Mouse (Mus musculus) forebrain, embryonic 12.5 days (tissue): ENCODE data around the gene Fam151a. TPM values are rescaled to one million over a fixed set of nuclear protein-coding genes. Genes with fewer than 3 reads are reported as not detected.

Experiments
- ATAC-seq: fragments of 200-750 bp; cut with Nextera tagmentation; 2 replicates; pipeline ENCODE4 v1.8.0; 2017; ENCODE audit warnings: moderate TSS enrichment; ENCODE audit not compliant: low FRiP score
- H3K27ac ChIP-seq: fragments of 300-500 bp; sonication (generic); 2 replicates; pipeline ENCODE4 v1.5.1; 2016; ENCODE audit warnings: mild to moderate bottlenecking
- H3K27me3 ChIP-seq: fragments of 300-500 bp; sonication (generic); 2 replicates; pipeline ENCODE4 v1.6.1; 2016; ENCODE audit warnings: mild to moderate bottlenecking
- H3K36me3 ChIP-seq: fragments of 300-500 bp; sonication (generic); replicated peaks from 2 replicates; pipeline ENCODE4 v1.6.1; 2016; ENCODE audit warnings: mild to moderate bottlenecking
- H3K4me1 ChIP-seq: fragments of 300-500 bp; sonication (generic); 2 replicates; pipeline ENCODE4 v1.6.1; 2016
- H3K4me2 ChIP-seq: fragments of 300-500 bp; sonication (generic); 2 replicates; pipeline ENCODE4 v1.6.1; 2016; ENCODE audit warnings: mild to moderate bottlenecking, moderate library complexity
- H3K4me3 ChIP-seq: fragments of 300-500 bp; sonication (generic); replicated peaks from 2 replicates; pipeline ENCODE4 v1.5.1; 2016; ENCODE audit warnings: mild to moderate bottlenecking
- H3K9ac ChIP-seq: fragments of 300-500 bp; sonication (generic); 2 replicates; pipeline ENCODE4 v1.6.1; 2016; ENCODE audit warnings: mild to moderate bottlenecking
- H3K9me3 ChIP-seq: fragments of 300-500 bp; sonication (generic); 2 replicates; pipeline ENCODE4 v1.6.1; 2016
- WGBS: fragments of 180-500 bp; shearing (Covaris S2); methylation state at CpG from one replicate; pipeline ENCODE4 v1.1.7; 2016; 5-methylcytosine and 5-hydroxymethylcytosine counted together
- polyA plus RNA-seq: library from polyadenylated mRNA; unstranded; fragments of >200 nt; fragmentation: Nextera tagmentation; extraction: Ambion mirVana; gene quantifications from 2 replicates; pipeline ENCODE4 v1.2.1, GENCODE M21; 2016

Fam151a gene
- polyA plus RNA-seq, 1 experiment from 2014 or later: not detected

DNA sequence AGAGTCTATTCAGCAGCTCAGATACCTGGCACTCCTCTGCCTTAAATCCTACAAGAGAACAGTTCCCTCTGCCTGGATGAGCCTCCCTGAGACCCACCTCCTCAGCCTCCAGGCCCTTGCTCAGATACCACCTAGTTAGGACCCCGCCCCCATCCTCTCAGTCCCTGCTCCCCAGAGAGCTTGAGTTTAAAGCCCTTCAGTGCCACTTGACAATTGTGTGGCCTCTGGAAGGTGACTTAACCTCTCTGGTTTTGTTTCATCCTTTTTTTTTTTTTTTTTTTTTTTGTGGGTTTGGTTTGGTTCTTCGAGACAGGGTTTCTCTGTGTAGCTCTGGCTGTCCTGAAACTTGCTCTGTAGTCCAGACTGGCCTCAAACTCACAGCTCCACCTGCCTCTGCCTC, 61.6 kb downstream of the Fam151a start:
- Histone ChIP-seq H3K9ac (no peak overlapping the region), H3K4me1 (peaks cover 11% of the 10 kb centered on the region), H3K9me3 (no peaks in the 10 kb centered on the region), H3K36me3 (no peaks in the 10 kb centered on the region), H3K4me3 (no peak overlapping the region), H3K27ac (no peak overlapping the region), H3K27me3 (peaks cover 10% of the 10 kb centered on the region; the same call in 1 of the 2 replicates), H3K4me2 (no peak overlapping the region)
- ATAC-seq: no peak
- WGBS: 87% methylated on average over 2 of the region's 2 CpGs

Other genes starting within 250 kb of the Fam151a start
- not detected in 2 replicates for gene Bsnd, start 241.6 kb upstream of the Fam151a start, polyA plus RNA-seq
- gene Dhcr24, start 172.9 kb upstream of the Fam151a start, polyA plus RNA-seq: 6.4 and 9.8 TPM in 2 replicates
- gene Lexm, start 116.6 kb upstream of the Fam151a start, polyA plus RNA-seq: 0.17 and 0.42 TPM in 2 replicates
- 0.17 TPM in 2 replicates for gene Ttc22, start 111.5 kb upstream of the Fam151a start, polyA plus RNA-seq
- gene Pars2, start 82.8 kb upstream of the Fam151a start, polyA plus RNA-seq: 11.2 and 15.9 TPM in 2 replicates
- 96.2 and 98.8 TPM in 2 replicates for gene Ttc4, start 54.9 kb upstream of the Fam151a start, polyA plus RNA-seq
- gene Mroh7, start 3.0 kb upstream of the Fam151a start, polyA plus RNA-seq: 0.14 and 0.28 TPM in 2 replicates
- gene Acot11, start 71.1 kb downstream of the Fam151a start, polyA plus RNA-seq: 1.4 TPM in 2 replicates
- gene Ssbp3, start 176.8 kb downstream of the Fam151a start, polyA plus RNA-seq: 198 and 214 TPM in 2 replicates